Mouse (Mus musculus): ENCODE data around the gene Pappa2. TPM values are rescaled to one million over a fixed set of nuclear protein-coding genes. Genes with fewer than 3 reads are reported as not detected.

The Pappa2 gene
- 0.86 and 1.2 TPM in 2 replicates for polyA plus RNA-seq (2015; fragmentation: Nextera tagmentation; extraction: Ambion mirVana)

- Histone ChIP-seq H3K27me3 (ENCODE audit: insufficient read depth, low read length) (no peaks in the 10 kb centered on the region), H3K9me3 (ENCODE audit: low read length) (no peaks in the 10 kb centered on the region), H3K27ac (ENCODE audit: low read length) (no peak within 1 kb of the TSS), H3K4me2 (replicated peaks; ENCODE audit: low read depth, low read length) (no peak within 1 kb of the TSS), H3K9ac (replicated peaks; ENCODE audit: low read length) (no peak within 1 kb of the TSS), H3K4me1 (ENCODE audit: insufficient read depth, low read length) (no peaks in the 10 kb centered on the region), H3K36me3 (ENCODE audit: insufficient read depth, low read length) (no peaks in the 10 kb centered on the region), H3K4me3 (ENCODE audit: low read length) (no peak within 1 kb of the TSS)
- no peak for ATAC-seq (ENCODE audit: low FRiP score, low TSS enrichment)
- WGBS = 38% methylated on average over 1 of the region's 1 CpGs
Observed at GRCm38 (mm10) chr1:158980390-158980789, at the start of gene Pappa2. Gene Pappa2, minus strand, starts transcription at chr1:158980490.

- Histone ChIP-seq H3K4me2 (replicated peaks; ENCODE audit: low read depth, low read length) (no peak overlapping the region), H3K27me3 (ENCODE audit: insufficient read depth, low read length) (no peaks in the 10 kb centered on the region), H3K9ac (replicated peaks; ENCODE audit: low read length) (no peak overlapping the region), H3K9me3 (ENCODE audit: low read length) (no peaks in the 10 kb centered on the region), H3K36me3 (ENCODE audit: insufficient read depth, low read length) (no peaks in the 10 kb centered on the region), H3K27ac (ENCODE audit: low read length) (no peak overlapping the region), H3K4me3 (ENCODE audit: low read length) (no peak overlapping the region), H3K4me1 (ENCODE audit: insufficient read depth, low read length) (no peaks in the 10 kb centered on the region)
- WGBS = 80% methylated on average over 2 of the region's 2 CpGs
- no peak for ATAC-seq (ENCODE audit: low FRiP score, low TSS enrichment)
Observed at GRCm38 (mm10) chr1:159029106-159029505, 48.8 kb upstream of the Pappa2 start.

- Histone ChIP-seq H3K36me3 (ENCODE audit: insufficient read depth, low read length) (no peaks in the 10 kb centered on the region), H3K4me2 (replicated peaks; ENCODE audit: low read depth, low read length) (no peak overlapping the region), H3K9me3 (ENCODE audit: low read length) (no peaks in the 10 kb centered on the region), H3K4me1 (ENCODE audit: insufficient read depth, low read length) (no peaks in the 10 kb centered on the region), H3K4me3 (ENCODE audit: low read length) (no peak overlapping the region), H3K27me3 (ENCODE audit: insufficient read depth, low read length) (no peaks in the 10 kb centered on the region), H3K9ac (replicated peaks; ENCODE audit: low read length) (no peak overlapping the region), H3K27ac (ENCODE audit: low read length) (no peak overlapping the region)
- ATAC-seq (ENCODE audit: low FRiP score, low TSS enrichment) = no peak
- 86% methylated on average over 5 of the region's 5 CpGs for WGBS
Observed at GRCm38 (mm10) chr1:159014940-159015660, 34.8 kb upstream of the Pappa2 start.

GRCm38 (mm10) chr1:158987042-158987441, 6.8 kb upstream of the Pappa2 start:
- H3K9me3 ChIP-seq (ENCODE audit: low read length) = no peaks in the 10 kb centered on the region
- ATAC-seq (ENCODE audit: low FRiP score, low TSS enrichment) = no peak
- H3K9ac ChIP-seq (replicated peaks; ENCODE audit: low read length) = no peak overlapping the region
- no peaks in the 10 kb centered on the region for H3K27me3 ChIP-seq (ENCODE audit: insufficient read depth, low read length)
- no peak overlapping the region for H3K27ac ChIP-seq (ENCODE audit: low read length)
- H3K36me3 ChIP-seq (ENCODE audit: insufficient read depth, low read length) = no peaks in the 10 kb centered on the region
- no peak overlapping the region for H3K4me3 ChIP-seq (ENCODE audit: low read length)
- no peak overlapping the region for H3K4me2 ChIP-seq (replicated peaks; ENCODE audit: low read depth, low read length)
- WGBS = 82% methylated on average over 3 of the region's 3 CpGs
- no peaks in the 10 kb centered on the region for H3K4me1 ChIP-seq (ENCODE audit: insufficient read depth, low read length)

- ATAC-seq (ENCODE audit: low FRiP score, low TSS enrichment) = no peak
- Histone ChIP-seq H3K4me3 (ENCODE audit: low read length) (no peak overlapping the region), H3K36me3 (ENCODE audit: insufficient read depth, low read length) (no peaks in the 10 kb centered on the region), H3K9me3 (ENCODE audit: low read length) (no peaks in the 10 kb centered on the region), H3K9ac (replicated peaks; ENCODE audit: low read length) (no peak overlapping the region), H3K27ac (ENCODE audit: low read length) (no peak overlapping the region), H3K4me2 (replicated peaks; ENCODE audit: low read depth, low read length) (no peak overlapping the region), H3K27me3 (ENCODE audit: insufficient read depth, low read length) (no peaks in the 10 kb centered on the region), H3K4me1 (ENCODE audit: insufficient read depth, low read length) (peaks cover 7% of the 10 kb centered on the region)
- 66% methylated on average over 5 of the region's 5 CpGs for WGBS
Observed at GRCm38 (mm10) chr1:158962340-158962739, 17.9 kb downstream of the Pappa2 start.

- 38% methylated on average over 4 of the region's 4 CpGs for WGBS
- Histone ChIP-seq H3K4me3 (ENCODE audit: low read length) (no peak overlapping the region), H3K9ac (replicated peaks; ENCODE audit: low read length) (no peak overlapping the region), H3K36me3 (ENCODE audit: insufficient read depth, low read length) (no peaks in the 10 kb centered on the region), H3K4me1 (ENCODE audit: insufficient read depth, low read length) (peaks cover 7% of the 10 kb centered on the region), H3K27me3 (ENCODE audit: insufficient read depth, low read length) (no peaks in the 10 kb centered on the region), H3K4me2 (replicated peaks; ENCODE audit: low read depth, low read length) (peak overlapping the region; percentile 30), H3K9me3 (ENCODE audit: low read length) (no peaks in the 10 kb centered on the region), H3K27ac (ENCODE audit: low read length) (no peak overlapping the region)
- no peak for ATAC-seq (ENCODE audit: low FRiP score, low TSS enrichment)
Observed at GRCm38 (mm10) chr1:158960984-158961383, 19.3 kb downstream of the Pappa2 start.

- H3K9me3 ChIP-seq (ENCODE audit: low read length) = no peaks in the 10 kb centered on the region
- no peak; the same call in 1 of the 2 replicates for ATAC-seq (ENCODE audit: low FRiP score, low TSS enrichment)
- H3K4me3 ChIP-seq (ENCODE audit: low read length) = 0 out of 2 replicates have a peak overlapping the region, but pooled peaks have one; percentile 4
- H3K27ac ChIP-seq (ENCODE audit: low read length) = no peak overlapping the region
- H3K36me3 ChIP-seq (ENCODE audit: insufficient read depth, low read length) = no peaks in the 10 kb centered on the region
- H3K9ac ChIP-seq (replicated peaks; ENCODE audit: low read length) = no peak overlapping the region
- peak overlapping the region; percentile 30 for H3K4me2 ChIP-seq (replicated peaks; ENCODE audit: low read depth, low read length)
- WGBS = 30% methylated on average over 8 of the region's 8 CpGs
- H3K4me1 ChIP-seq (ENCODE audit: insufficient read depth, low read length) = peaks cover 7% of the 10 kb centered on the region
- H3K27me3 ChIP-seq (ENCODE audit: insufficient read depth, low read length) = no peaks in the 10 kb centered on the region
Observed at GRCm38 (mm10) chr1:158960549-158960948, 19.7 kb downstream of the Pappa2 start.

- peaks cover 7% of the 10 kb centered on the region for H3K4me1 ChIP-seq (ENCODE audit: insufficient read depth, low read length)
- no peaks in the 10 kb centered on the region for H3K9me3 ChIP-seq (ENCODE audit: low read length)
- whole genome bisulfite sequencing = 85% methylated on average over 7 of the region's 7 CpGs
- no peak overlapping the region for H3K27ac ChIP-seq (ENCODE audit: low read length)
- ATAC-seq (ENCODE audit: low FRiP score, low TSS enrichment) = no peak
- H3K4me2 ChIP-seq (replicated peaks; ENCODE audit: low read depth, low read length) = no peak overlapping the region
- H3K27me3 ChIP-seq (ENCODE audit: insufficient read depth, low read length) = no peaks in the 10 kb centered on the region
- no peak overlapping the region for H3K9ac ChIP-seq (replicated peaks; ENCODE audit: low read length)
- no peaks in the 10 kb centered on the region for H3K36me3 ChIP-seq (ENCODE audit: insufficient read depth, low read length)
- no peak overlapping the region for H3K4me3 ChIP-seq (ENCODE audit: low read length)
Observed at GRCm38 (mm10) chr1:158956361-158956760, 23.9 kb downstream of the Pappa2 start.

- Histone ChIP-seq H3K27me3 (ENCODE audit: insufficient read depth, low read length) (no peaks in the 10 kb centered on the region), H3K36me3 (ENCODE audit: insufficient read depth, low read length) (no peaks in the 10 kb centered on the region), H3K4me3 (ENCODE audit: low read length) (no peak overlapping the region), H3K27ac (ENCODE audit: low read length) (no peak overlapping the region), H3K9me3 (ENCODE audit: low read length) (no peaks in the 10 kb centered on the region), H3K9ac (replicated peaks; ENCODE audit: low read length) (no peak overlapping the region), H3K4me2 (replicated peaks; ENCODE audit: low read depth, low read length) (no peak overlapping the region), H3K4me1 (ENCODE audit: insufficient read depth, low read length) (0 out of 2 replicates have a peak, but pooled peaks cover 3% of the 10 kb centered on the region)
- 73% methylated on average over 6 of the region's 6 CpGs for WGBS
- no peak for ATAC-seq (ENCODE audit: low FRiP score, low TSS enrichment)
Observed at GRCm38 (mm10) chr1:158954785-158955184, 25.5 kb downstream of the Pappa2 start.

- peak; percentile 88 for ATAC-seq (ENCODE audit: low FRiP score, low TSS enrichment)
- Histone ChIP-seq H3K4me2 (replicated peaks; ENCODE audit: low read depth, low read length) (no peak overlapping the region), H3K27ac (ENCODE audit: low read length) (no peak overlapping the region), H3K27me3 (ENCODE audit: insufficient read depth, low read length) (no peaks in the 10 kb centered on the region), H3K4me1 (ENCODE audit: insufficient read depth, low read length) (0 out of 2 replicates have a peak, but pooled peaks cover 3% of the 10 kb centered on the region), H3K4me3 (ENCODE audit: low read length) (no peak overlapping the region), H3K9me3 (ENCODE audit: low read length) (no peaks in the 10 kb centered on the region), H3K36me3 (ENCODE audit: insufficient read depth, low read length) (no peaks in the 10 kb centered on the region), H3K9ac (replicated peaks; ENCODE audit: low read length) (no peak overlapping the region)
- WGBS = 35% methylated on average over 6 of the region's 6 CpGs
Observed at GRCm38 (mm10) chr1:158953479-158954207, 26.6 kb downstream of the Pappa2 start.
